Mouse (Mus musculus) kidney, adult 2 months (tissue): ENCODE measurements around the gene Lrrc73. TPM values are rescaled to one million over a fixed set of nuclear protein-coding genes. Genes with fewer than 3 reads are reported as not detected.

Source experiments
- DNase-seq: peaks from one replicate; pipeline ENCODE4 v3.0.0; 2021
- H3K27ac ChIP-seq: fragments of 200-500 bp; 2 replicates; pipeline ENCODE4 v1.5.1; 2012; ENCODE audit warnings: low read depth, low read length, control low read depth, inconsistent platforms; ENCODE audit not compliant: insufficient read depth
- H3K27me3 ChIP-seq: fragments of 200-500 bp; replicated peaks from 2 replicates; pipeline ENCODE4 v1.6.1; 2012; ENCODE audit warnings: mild to moderate bottlenecking, moderate library complexity, low read length, inconsistent platforms; ENCODE audit not compliant: control insufficient read depth, insufficient read depth
- H3K36me3 ChIP-seq: fragments of 200-500 bp; 2 replicates; pipeline ENCODE4 v1.6.1; 2012; ENCODE audit warnings: mild to moderate bottlenecking, moderate library complexity, low read length, inconsistent platforms; ENCODE audit not compliant: control insufficient read depth, insufficient read depth
- H3K4me1 ChIP-seq: fragments of 200-500 bp; 2 replicates; pipeline ENCODE4 v1.6.1; 2011; ENCODE audit warnings: low read length; ENCODE audit not compliant: control insufficient read depth, insufficient read depth
- H3K4me3 ChIP-seq: fragments of 200-500 bp; 2 replicates; pipeline ENCODE4 v1.5.1; 2011; ENCODE audit warnings: mild to moderate bottlenecking, low read depth, low read length, control low read depth; ENCODE audit not compliant: insufficient read depth
- CTCF ChIP-seq: fragments of 200-500 bp; conservative IDR thresholded peaks from 2 replicates; pipeline ENCODE4 v1.5.1; 2011; ENCODE audit warnings: low read depth, mild to moderate bottlenecking, control low read depth, low read length, moderate library complexity, mixed read lengths; ENCODE audit not compliant: insufficient read depth, insufficient read length
- POLR2A ChIP-seq: fragments of 200-500 bp; IDR thresholded peaks from one replicate; pipeline ENCODE4 v1.6.1; 2011; ENCODE audit warnings: low read depth, low read length, control low read depth
- WGBS: fragments of 180-500 bp; shearing (Covaris S2); methylation state at CpG from one replicate; pipeline ENCODE4 v1.1.7; 2018; 5-methylcytosine and 5-hydroxymethylcytosine counted together
- polyA plus RNA-seq: library from polyadenylated mRNA; depleted of rRNA; stranded (reverse); fragments of >200 nt; gene quantifications from 2 replicates; pipeline ENCODE4 v1.2.3, GENCODE M21; 2012; rRNA removed

Lrrc73 gene
- polyA plus RNA-seq, 1 experiment, result 1.1 TPM

- Histone ChIP-seq H3K27me3 (no peaks in the 10 kb centered on the region), H3K27ac (no peak overlapping the region), H3K4me3 (no peak overlapping the region), H3K4me1 (no peaks in the 10 kb centered on the region), H3K36me3 (no peaks in the 10 kb centered on the region)
- no peak for DNase-seq
- TF ChIP-seq POLR2A, result no peak
- no peak for TF ChIP-seq CTCF
- 94% methylated on average over 9 of the region's 9 CpGs for WGBS
Observed at GRCm38 (mm10) chr17:46304184-46304583, 50.9 kb downstream of the Lrrc73 start.

Other genes with a start within 250 kb of the Lrrc73 start
- 336 and 398 TPM in 2 replicates for gene Vegfa, start 221.2 kb upstream of the Lrrc73 start, polyA plus RNA-seq
- gene Mrps18a, start 142.5 kb upstream of the Lrrc73 start, polyA plus RNA-seq, result 94.6 and 120 TPM in 2 replicates
- gene Rsph9, start 109.3 kb upstream of the Lrrc73 start, polyA plus RNA-seq, result 34.8 and 37.2 TPM in 2 replicates
- gene Mad2l1bp, start 100.0 kb upstream of the Lrrc73 start, polyA plus RNA-seq, result 17.3 and 19.2 TPM in 2 replicates
- 69.7 and 80.4 TPM in 2 replicates for gene Gtpbp2, start 92.5 kb upstream of the Lrrc73 start, polyA plus RNA-seq
- 3.8 and 4.0 TPM in 2 replicates for gene Polh, start 50.9 kb upstream of the Lrrc73 start, polyA plus RNA-seq
- 18.5 and 20.5 TPM in 2 replicates for gene Xpo5, start 50.7 kb upstream of the Lrrc73 start, polyA plus RNA-seq
- gene Polr1c, start 5.5 kb upstream of the Lrrc73 start, polyA plus RNA-seq, result 63.0 and 70.7 TPM in 2 replicates
- gene Yipf3, start 5.5 kb upstream of the Lrrc73 start, polyA plus RNA-seq, result 246 and 292 TPM in 2 replicates
- 23.1 and 29.7 TPM in 2 replicates for gene Tjap1, start 29.5 kb downstream of the Lrrc73 start, polyA plus RNA-seq
- 0.61 and 1.1 TPM in 2 replicates for gene Dlk2, start 43.9 kb downstream of the Lrrc73 start, polyA plus RNA-seq
- 16.8 and 27.8 TPM in 2 replicates for gene Abcc10, start 74.8 kb downstream of the Lrrc73 start, polyA plus RNA-seq
- gene Zfp318, start 130.2 kb downstream of the Lrrc73 start, polyA plus RNA-seq, result 11.8 and 14.3 TPM in 2 replicates
- gene Crip3, start 175.4 kb downstream of the Lrrc73 start, polyA plus RNA-seq, result 2.9 and 3.7 TPM in 2 replicates
- 164 and 283 TPM in 2 replicates for gene Slc22a7, start 184.9 kb downstream of the Lrrc73 start, polyA plus RNA-seq
- gene Ttbk1, start 234.1 kb downstream of the Lrrc73 start, polyA plus RNA-seq, result 1.4 and 1.6 TPM in 2 replicates
- gene Dnph1, start 243.2 kb downstream of the Lrrc73 start, polyA plus RNA-seq, result 20.7 and 22.8 TPM in 2 replicates